Mouse (Mus musculus) forebrain, embryonic 15.5 days (tissue): Measurements from ENCODE around the gene Rasgrp4. TPM values are rescaled to one million over a fixed set of nuclear protein-coding genes. Genes with fewer than 3 reads are reported as not detected.
A peak's percentile ranks its signal among the peaks of the same experiment; 100 is the strongest.

Experiments
- ATAC-seq: fragments of 200-750 bp; cut with Nextera tagmentation; replicated peaks from 2 replicates; pipeline ENCODE4 v1.8.0; 2017; ENCODE audit warnings: mild to moderate bottlenecking, moderate TSS enrichment, moderate library complexity
- H3K27ac ChIP-seq: fragments of 300-500 bp; sonication (generic); replicated peaks from 2 replicates; pipeline ENCODE4 v1.5.1; 2015; ENCODE audit warnings: mild to moderate bottlenecking, inconsistent platforms
- H3K27me3 ChIP-seq: fragments of 300-500 bp; sonication (generic); 2 replicates; pipeline ENCODE4 v1.6.1; 2015; ENCODE audit warnings: inconsistent platforms
- H3K36me3 ChIP-seq: fragments of 300-500 bp; sonication (generic); 2 replicates; pipeline ENCODE4 v1.6.1; 2015; ENCODE audit warnings: mild to moderate bottlenecking, inconsistent platforms
- H3K4me1 ChIP-seq: fragments of 300-500 bp; sonication (generic); 2 replicates; pipeline ENCODE4 v1.6.1; 2015; ENCODE audit warnings: inconsistent platforms
- H3K4me2 ChIP-seq: fragments of 300-500 bp; sonication (generic); replicated peaks from 2 replicates; pipeline ENCODE4 v1.6.1; 2015; ENCODE audit warnings: mild to moderate bottlenecking, inconsistent platforms
- H3K4me3 ChIP-seq: fragments of 300-500 bp; sonication (generic); 2 replicates; pipeline ENCODE4 v1.5.1; 2015; ENCODE audit warnings: mild to moderate bottlenecking, inconsistent platforms
- H3K9ac ChIP-seq: fragments of 300-500 bp; sonication (generic); replicated peaks from 2 replicates; pipeline ENCODE4 v1.6.1; 2015; ENCODE audit warnings: mild to moderate bottlenecking, inconsistent platforms
- H3K9me3 ChIP-seq: fragments of 300-500 bp; sonication (generic); 2 replicates; pipeline ENCODE4 v1.6.1; 2016; ENCODE audit warnings: inconsistent platforms
- WGBS: fragments of 180-500 bp; shearing (Covaris S2); methylation state at CpG from one replicate; pipeline ENCODE4 v1.1.7; 2015; ENCODE audit warnings: mixed read lengths; 5-methylcytosine and 5-hydroxymethylcytosine counted together
- polyA plus RNA-seq: library from polyadenylated mRNA; unstranded; fragments of >200 nt; fragmentation: Nextera tagmentation; extraction: Ambion mirVana; gene quantifications from 2 replicates; pipeline ENCODE4 v1.2.1, GENCODE M21; 2015

Gene Rasgrp4
- polyA plus RNA-seq, 1 experiment from 2014 or later, result 0.57 TPM

- Histone ChIP-seq H3K4me1 (0 out of 2 replicates have a peak, but pooled peaks cover 7% of the 10 kb centered on the region), H3K9me3 (no peaks in the 10 kb centered on the region), H3K4me2 (peak overlapping the region; percentile 80), H3K36me3 (no peaks in the 10 kb centered on the region), H3K27me3 (peaks cover 8% of the 10 kb centered on the region; the same call in 1 of the 2 replicates), H3K4me3 (peak overlapping the region; percentile 54), H3K9ac (peak overlapping the region; percentile 55), H3K27ac (peak overlapping the region; percentile 84)
- 7% methylated on average over 37 of the region's 37 CpGs for WGBS
- peak; percentile 93 for ATAC-seq
Measured at GRCm38 (mm10) chr7:29155196-29155837, 20.7 kb downstream of the Rasgrp4 start.

- Histone ChIP-seq H3K27ac (peak within 1 kb of the TSS; percentile 84), H3K9me3 (no peaks in the 10 kb centered on the region), H3K36me3 (peaks cover 2% of the 10 kb centered on the region; the same call in 1 of the 2 replicates), H3K9ac (peak within 1 kb of the TSS; percentile 55), H3K4me3 (peak within 1 kb of the TSS; percentile 54), H3K4me1 (0 out of 2 replicates have a peak, but pooled peaks cover 7% of the 10 kb centered on the region), H3K27me3 (peaks cover 8% of the 10 kb centered on the region; the same call in 1 of the 2 replicates), H3K4me2 (peak within 1 kb of the TSS; percentile 80)
- WGBS, result 3% methylated on average over 68 of the region's 68 CpGs
- ATAC-seq, result peak; percentile 83
Measured at GRCm38 (mm10) chr7:29155838-29156782, 21.5 kb downstream of the Rasgrp4 start, which contains the start of gene Fam98c. Gene Fam98c (minus strand): TSS chr7:29156234.

- no peak for ATAC-seq
- Histone ChIP-seq H3K9ac (no peak overlapping the region), H3K4me3 (no peak overlapping the region), H3K27ac (no peak overlapping the region), H3K4me2 (no peak overlapping the region), H3K4me1 (0 out of 2 replicates have a peak, but pooled peaks cover 7% of the 10 kb centered on the region), H3K27me3 (peaks cover 8% of the 10 kb centered on the region; the same call in 1 of the 2 replicates), H3K36me3 (peaks cover 9% of the 10 kb centered on the region), H3K9me3 (no peaks in the 10 kb centered on the region)
- WGBS, result 0% methylated on average over 5 of the region's 5 CpGs
Measured at GRCm38 (mm10) chr7:29158264-29158663, 23.6 kb downstream of the Rasgrp4 start.

- Histone ChIP-seq H3K27me3 (peaks cover 8% of the 10 kb centered on the region; the same call in 1 of the 2 replicates), H3K4me1 (no peaks in the 10 kb centered on the region), H3K9me3 (no peaks in the 10 kb centered on the region), H3K4me2 (no peak overlapping the region), H3K4me3 (no peak overlapping the region), H3K36me3 (peaks cover 9% of the 10 kb centered on the region), H3K27ac (no peak overlapping the region), H3K9ac (no peak overlapping the region)
- no peak for ATAC-seq
- WGBS, result 85% methylated on average over 5 of the region's 5 CpGs
Measured at GRCm38 (mm10) chr7:29162294-29162693, 27.6 kb downstream of the Rasgrp4 start.

GRCm38 (mm10) chr7:29162750-29163525, 28.3 kb downstream of the Rasgrp4 start:
- H3K27me3 ChIP-seq, result peaks cover 6% of the 10 kb centered on the region; the same call in 1 of the 2 replicates
- 29% methylated on average over 9 of the region's 9 CpGs for WGBS
- H3K4me2 ChIP-seq, result no peak overlapping the region
- no peak for ATAC-seq
- H3K4me1 ChIP-seq, result peaks cover 5% of the 10 kb centered on the region
- no peak overlapping the region for H3K4me3 ChIP-seq
- H3K36me3 ChIP-seq, result peaks cover 9% of the 10 kb centered on the region
- H3K9ac ChIP-seq, result no peak overlapping the region
- H3K27ac ChIP-seq, result no peak overlapping the region
- H3K9me3 ChIP-seq, result no peaks in the 10 kb centered on the region

- no peak overlapping the region for H3K9ac ChIP-seq
- H3K27ac ChIP-seq, result no peak overlapping the region
- peaks cover 40% of the 10 kb centered on the region for H3K4me1 ChIP-seq
- H3K4me3 ChIP-seq, result peak overlapping the region; percentile 83
- no peaks in the 10 kb centered on the region for H3K9me3 ChIP-seq
- peak overlapping the region; percentile 82 for H3K4me2 ChIP-seq
- WGBS, result 12% methylated on average over 19 of the region's 19 CpGs
- H3K36me3 ChIP-seq, result 0 out of 2 replicates have a peak, but pooled peaks cover under 1% of the 10 kb centered on the region
- peaks cover 20% of the 10 kb centered on the region for H3K27me3 ChIP-seq
- no peak for ATAC-seq
Measured at GRCm38 (mm10) chr7:29167656-29168055, 33.0 kb downstream of the Rasgrp4 start.

- ATAC-seq, result no peak
- peaks cover 40% of the 10 kb centered on the region for H3K4me1 ChIP-seq
- peaks cover 5% of the 10 kb centered on the region; the same call in 1 of the 2 replicates for H3K36me3 ChIP-seq
- H3K27ac ChIP-seq, result peak overlapping the region; percentile 86; the same call in 1 of the 2 replicates
- H3K27me3 ChIP-seq, result peaks cover 26% of the 10 kb centered on the region
- 1% methylated on average over 10 of the region's 10 CpGs for WGBS
- peak overlapping the region; percentile 82 for H3K4me2 ChIP-seq
- H3K9me3 ChIP-seq, result no peaks in the 10 kb centered on the region
- peak overlapping the region; percentile 83 for H3K4me3 ChIP-seq
- H3K9ac ChIP-seq, result peak overlapping the region; percentile 67
Measured at GRCm38 (mm10) chr7:29168121-29168695, 33.6 kb downstream of the Rasgrp4 start.

- Histone ChIP-seq H3K9me3 (no peaks in the 10 kb centered on the region), H3K4me3 (peak overlapping the region; percentile 83), H3K4me2 (peak overlapping the region; percentile 82), H3K27ac (peak overlapping the region; percentile 86), H3K4me1 (peaks cover 40% of the 10 kb centered on the region), H3K9ac (peak overlapping the region; percentile 67), H3K27me3 (peaks cover 32% of the 10 kb centered on the region), H3K36me3 (peaks cover 11% of the 10 kb centered on the region)
- under 1% methylated on average over 14 of the region's 14 CpGs for WGBS
- ATAC-seq, result peak; percentile 42
Measured at GRCm38 (mm10) chr7:29168791-29169230, 34.2 kb downstream of the Rasgrp4 start.

- Histone ChIP-seq H3K4me3 (peak overlapping the region; percentile 83), H3K4me2 (peak overlapping the region; percentile 82), H3K27ac (peak overlapping the region; percentile 86), H3K4me1 (peaks cover 40% of the 10 kb centered on the region), H3K36me3 (peaks cover 17% of the 10 kb centered on the region), H3K9ac (peak overlapping the region; percentile 67), H3K27me3 (peaks cover 37% of the 10 kb centered on the region), H3K9me3 (no peaks in the 10 kb centered on the region)
- under 1% methylated on average over 34 of the region's 39 CpGs for WGBS
- peak; percentile 85 for ATAC-seq
Measured at GRCm38 (mm10) chr7:29169231-29170065, 34.8 kb downstream of the Rasgrp4 start.

- Histone ChIP-seq H3K4me3 (peak within 1 kb of the TSS; percentile 83), H3K36me3 (peaks cover 25% of the 10 kb centered on the region), H3K27ac (peak within 1 kb of the TSS; percentile 86), H3K4me2 (peak within 1 kb of the TSS; percentile 82), H3K4me1 (peaks cover 40% of the 10 kb centered on the region), H3K27me3 (peaks cover 37% of the 10 kb centered on the region), H3K9ac (peak within 1 kb of the TSS; percentile 67), H3K9me3 (no peaks in the 10 kb centered on the region)
- WGBS, result under 1% methylated on average over 30 of the region's 30 CpGs
- ATAC-seq, result peak; percentile 47
Measured at GRCm38 (mm10) chr7:29170066-29170754, 35.6 kb downstream of the Rasgrp4 start, which contains the start of the genes Ggn and Spred3. Gene Ggn (plus strand): TSS chr7:29170210. Gene Spred3 (minus strand): TSS chr7:29170411.
